Comparison of ENCODE assay signal across 20 mouse cellular contexts in the genomic region with DNA sequence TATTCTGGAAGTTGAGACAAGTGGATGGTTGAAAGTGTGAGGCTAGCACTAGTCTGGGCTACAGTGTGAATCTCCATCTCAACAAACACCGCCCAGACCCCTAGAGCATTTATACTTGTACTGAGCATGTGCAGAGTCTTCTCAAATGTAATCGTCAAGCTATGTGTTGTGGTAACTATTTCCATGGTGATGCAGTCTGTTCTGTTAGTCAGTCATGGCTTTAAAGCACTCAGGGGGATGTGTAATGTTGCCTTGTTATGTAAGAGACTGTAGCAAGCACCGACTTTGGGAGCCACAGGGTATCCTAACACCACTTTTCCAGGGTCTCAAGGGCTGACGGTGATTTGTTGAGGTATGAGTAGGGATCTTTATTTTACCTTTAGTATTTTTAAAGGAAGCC.
A peak's percentile ranks its signal among the peaks of the same experiment; 100 is the strongest.
DNase-seq lines count a peak whose midpoint lies in the region; ATAC-seq lines count a peak whose summit lies in the region.
"Had no signal": no experiment of that assay in that cellular context is flagged by ENCODE, and none has a peak within 500 bp of the region (broad histone marks: within the 10 kb centered on the region; RNA-seq: fewer than 3 reads in every experiment).

No protein-coding gene starts in this region.

- DNase-seq in layer of hippocampus, adult 9-11 months: peak; percentile 4
- no peak for DNase-seq in layer of hippocampus, adult 9-10 months (ENCODE audit: low spot score)
- DNase-seq in 416B (ENCODE audit: low read depth): peak; percentile 10
- DNase-seq in brain, adult 2 months (ENCODE audit: low read depth, low spot score): peak; percentile 9
- DNase-seq in skeletal muscle tissue, adult 2 months (ENCODE audit: low read depth, low spot score): peak; percentile 36
- DNase-seq in urinary bladder, postnatal 10 days (ENCODE audit: low spot score): no peak
- DNase-seq: adrenal gland, adult 2 months; adrenal gland, postnatal 14 days; cerebellum, adult 18-20 months; cerebellum, adult 9-10 months; cerebellum, postnatal 14 days; forebrain, postnatal 0 days; gastrocnemius, adult 2 months; gastrocnemius, postnatal 14 days; heart, adult 2 months; heart, postnatal 14 days; heart, postnatal 4 days had no signal

- no peak for ATAC-seq in cerebellum, adult (ENCODE audit: insufficient number of reproducible peaks, low FRiP score, low TSS enrichment)
- ATAC-seq: forebrain, embryonic 14.5 days; forebrain, postnatal 0 days; Patski had no signal

Comparison
In these comparisons a context has a peak if more than half of its experiments do, and no peak if none do; other contexts are left out.
1. DNase-seq: peak in layer of hippocampus, adult 9-11 months (single experiment), 416B (single experiment), brain, adult 2 months (single experiment) and skeletal muscle tissue, adult 2 months (single experiment); none in layer of hippocampus, adult 9-10 months (single experiment) and urinary bladder, postnatal 10 days (single experiment).